ENCODE assay signal across 18 mouse cellular contexts in genomic region chr16:28336700-28337099, GRCm38 (mm10).
"Had no signal": no experiment of that assay in that cellular context is flagged by ENCODE, and none has a peak within 500 bp of the region (broad histone marks: within the 10 kb centered on the region; RNA-seq: fewer than 3 reads in every experiment).

No protein-coding gene starts in this region.

- H3K4me3 ChIP-seq: lung, embryonic 15.5 days; megakaryocyte, embryonic 14.5 days; midbrain, embryonic 13.5 days; midbrain, embryonic 15.5 days; neural tube, embryonic 12.5 days; stomach, embryonic 15.5 days had no signal

- H3K27me3 ChIP-seq: lung, embryonic 15.5 days; megakaryocyte, embryonic 14.5 days; midbrain, embryonic 13.5 days; midbrain, embryonic 15.5 days; neural tube, embryonic 12.5 days; stomach, embryonic 15.5 days had no signal

- H3K4me1 ChIP-seq: lung, embryonic 15.5 days; megakaryocyte, embryonic 14.5 days; midbrain, embryonic 15.5 days; neural tube, embryonic 12.5 days; stomach, embryonic 15.5 days had no signal

- ATAC-seq: liver, postnatal 0 days; lung, postnatal 0 days; midbrain, embryonic 13.5 days; midbrain, embryonic 15.5 days had no signal

- H3K9ac ChIP-seq: liver, postnatal 0 days; lung, embryonic 15.5 days; midbrain, embryonic 13.5 days; midbrain, embryonic 15.5 days; neural tube, embryonic 12.5 days; stomach, embryonic 15.5 days had no signal

- H3K4me2 ChIP-seq: lung, embryonic 15.5 days; midbrain, embryonic 11.5 days; midbrain, embryonic 13.5 days; midbrain, embryonic 15.5 days; neural tube, embryonic 12.5 days; stomach, embryonic 15.5 days had no signal

- DNase-seq: liver, postnatal 0 days; lung, adult 2 months; lung, postnatal 14 days; lung, postnatal 36 days; right cerebral cortex, postnatal 25 days; thymus, adult 18-20 months; thymus, postnatal 14 days; thymus, postnatal 36 days had no signal

- H3K27ac ChIP-seq: lung, embryonic 15.5 days; macrophage; midbrain, embryonic 13.5 days; midbrain, embryonic 15.5 days; neural tube, embryonic 12.5 days; stomach, embryonic 15.5 days; stomach, postnatal 0 days had no signal

- H3K36me3 ChIP-seq: lung, embryonic 15.5 days; midbrain, embryonic 13.5 days; midbrain, embryonic 15.5 days; neural tube, embryonic 12.5 days; stomach, embryonic 15.5 days had no signal

- H3K9me3 ChIP-seq: lung, embryonic 15.5 days; megakaryocyte, embryonic 14.5 days; midbrain, embryonic 13.5 days; midbrain, embryonic 15.5 days; neural tube, embryonic 12.5 days; stomach, embryonic 15.5 days had no signal
